In genomic region chr6:86747171-86747570, GRCm38 (mm10) we compare ENCODE assay signal across 9 mouse cellular contexts. TPM values are rescaled to one million over a fixed set of nuclear protein-coding genes. Genes with fewer than 3 reads are reported as not detected.
DNase-seq lines count a peak whose midpoint lies in the region; ATAC-seq and TF ChIP-seq lines count a peak whose summit lies in the region.
"Had no signal": no experiment of that assay in that cellular context is flagged by ENCODE, and none has a peak within 500 bp of the region (broad histone marks: within the 10 kb centered on the region; RNA-seq: fewer than 3 reads in every experiment).

No protein-coding gene starts in this region.

- DNase-seq in heart, adult 8-10 months (ENCODE audit: low spot score): peak; percentile 36
- no peak for DNase-seq in heart, embryonic 10.5 days (ENCODE audit: low spot score)
- DNase-seq in urinary bladder, postnatal 36 days (ENCODE audit: low spot score in 2 of 2): peak; percentile 34 to 40
- DNase-seq in urinary bladder, postnatal 4 days (ENCODE audit: low spot score in 2 of 2): no peak
- DNase-seq in cerebellum, postnatal 14 days: peak; percentile 68 to 73
- peak; percentile 85 for DNase-seq in kidney, postnatal 0 days (ENCODE audit: low spot score)
- DNase-seq in mesoderm, embryonic 11.5 days (ENCODE audit: low read depth, low spot score): peak; percentile 69

- H3K9me3 ChIP-seq in heart, embryonic 10.5 days: 0 out of 2 replicates have a peak, but pooled peaks cover 4% of the 10 kb centered on the region
- no peaks in the 10 kb centered on the region for H3K9me3 ChIP-seq in kidney, postnatal 0 days (replicated peaks; ENCODE audit: low read length)
- H3K9me3 ChIP-seq: neural tube, embryonic 12.5 days had no signal

- no peaks in the 10 kb centered on the region for H3K27me3 ChIP-seq in heart, embryonic 10.5 days (ENCODE audit: insufficient read depth, poor library complexity, severe bottlenecking)
- no peaks in the 10 kb centered on the region for H3K27me3 ChIP-seq in kidney, postnatal 0 days (ENCODE audit: insufficient read depth, low read length)
- H3K27me3 ChIP-seq: neural tube, embryonic 12.5 days had no signal

- H3K4me3 ChIP-seq in heart, embryonic 10.5 days: no peak overlapping the region
- H3K4me3 ChIP-seq in kidney, postnatal 0 days (replicated peaks; ENCODE audit: low read depth, low read length): no peak overlapping the region
- H3K4me3 ChIP-seq: neural tube, embryonic 12.5 days had no signal

- ATAC-seq in kidney, postnatal 0 days (replicated peaks; ENCODE audit: low FRiP score, low read depth): no peak
- ATAC-seq in erythroid progenitor cell, adult 5-6 weeks (replicated peaks; ENCODE audit: low FRiP score, poor library complexity, severe bottlenecking): no peak

- no peaks in the 10 kb centered on the region for H3K36me3 ChIP-seq in heart, embryonic 10.5 days
- no peaks in the 10 kb centered on the region for H3K36me3 ChIP-seq in kidney, postnatal 0 days (ENCODE audit: insufficient read depth, low read length)
- H3K36me3 ChIP-seq: neural tube, embryonic 12.5 days had no signal

- H3K27ac ChIP-seq in heart, embryonic 10.5 days: no peak overlapping the region
- H3K27ac ChIP-seq in kidney, postnatal 0 days: no peak overlapping the region
- H3K27ac ChIP-seq: neural tube, embryonic 12.5 days had no signal

- H3K4me2 ChIP-seq in kidney, postnatal 0 days (ENCODE audit: low read length): no peak overlapping the region
- H3K4me2 ChIP-seq: neural tube, embryonic 12.5 days had no signal

- TF ChIP-seq CTCF in kidney, postnatal 0 days (IDR thresholded peaks at IDR 0.05; ENCODE audit: low read depth): peak; percentile 94

- no peak overlapping the region for H3K9ac ChIP-seq in kidney, postnatal 0 days (ENCODE audit: low read depth, low read length)
- H3K9ac ChIP-seq: neural tube, embryonic 12.5 days had no signal

- H3K4me1 ChIP-seq in heart, embryonic 10.5 days: no peaks in the 10 kb centered on the region
- H3K4me1 ChIP-seq in kidney, postnatal 0 days (replicated peaks; ENCODE audit: insufficient read depth, low read length): no peaks in the 10 kb centered on the region
- H3K4me1 ChIP-seq: neural tube, embryonic 12.5 days had no signal

RNA-seq across cellular contexts. Expression of gene Gmcl1, which starts 14.0 kb away (rescaled TPM):
- total RNA-seq in heart, adult 8-10 months (2022): 1 to 10 TPM; 3.6 to 5.2 (median 4.3) TPM
- 19.1 and 26.3 TPM in 2 replicates for polyA plus RNA-seq in heart, embryonic 10.5 days (2016; fragmentation: Nextera tagmentation; extraction: Ambion mirVana)
- 25.7 and 28.4 TPM in 2 replicates for polyA plus RNA-seq in kidney, postnatal 0 days (2015; fragmentation: Nextera tagmentation; extraction: Ambion mirVana)
- total RNA-seq in erythroid progenitor cell, adult 5-6 weeks (2015; ENCODE audit: low replicate concordance): 8.8 and 15.1 TPM in 2 replicates
- 5.7 and 17.8 TPM in 2 replicates for total RNA-seq in erythroid progenitor cell, adult 5-6 weeks (2017; ENCODE audit: low replicate concordance)

RNA-seq across cellular contexts. Expression of gene Anxa4, which starts 46.2 kb away (rescaled TPM):
- 10 to 100 TPM; 29.2 to 41.0 (median 37.3) TPM for total RNA-seq in heart, adult 8-10 months (2022)
- 9.9 and 16.7 TPM in 2 replicates for polyA plus RNA-seq in heart, embryonic 10.5 days (2016; fragmentation: Nextera tagmentation; extraction: Ambion mirVana)
- 76.3 and 80.8 TPM in 2 replicates for polyA plus RNA-seq in kidney, postnatal 0 days (2015; fragmentation: Nextera tagmentation; extraction: Ambion mirVana)
- total RNA-seq in erythroid progenitor cell, adult 5-6 weeks (2015; ENCODE audit: low replicate concordance): 0.72 and 16.8 TPM in 2 replicates
- total RNA-seq in erythroid progenitor cell, adult 5-6 weeks (2017; ENCODE audit: low replicate concordance): 5.1 and 8.6 TPM in 2 replicates

Comparison
In these comparisons a context has a peak if more than half of its experiments do, and no peak if none do; other contexts are left out.
1. DNase-seq: peak in heart, adult 8-10 months (single experiment), urinary bladder, postnatal 36 days (2 of 2), cerebellum, postnatal 14 days (2 of 2), kidney, postnatal 0 days (single experiment) and mesoderm, embryonic 11.5 days (single experiment); none in heart, embryonic 10.5 days (single experiment) and urinary bladder, postnatal 4 days (0 of 2).